Comparison of ENCODE assay signal across 19 mouse cellular contexts in genomic region chr19:47653173-47653572, GRCm38 (mm10). TPM values are rescaled to one million over a fixed set of nuclear protein-coding genes. Genes with fewer than 3 reads are reported as not detected.
DNase-seq lines count a peak whose midpoint lies in the region; ATAC-seq and TF ChIP-seq lines count a peak whose summit lies in the region.
"Had no signal": no experiment of that assay in that cellular context is flagged by ENCODE, and none has a peak within 500 bp of the region (broad histone marks: within the 10 kb centered on the region; RNA-seq: fewer than 3 reads in every experiment).

No protein-coding gene starts in this region.

- no peak for ATAC-seq in forebrain, embryonic 11.5 days (replicated peaks; ENCODE audit: low FRiP score)
- ATAC-seq in forebrain, embryonic 16.5 days, result no peak
- ATAC-seq in kidney, postnatal 0 days (replicated peaks; ENCODE audit: low FRiP score, low read depth), result no peak
- ATAC-seq in kidney, embryonic 15.5 days (replicated peaks; ENCODE audit: low FRiP score), result no peak
- ATAC-seq: activated CD4-positive, CD25-positive, alpha-beta regulatory T cell, adult 4 months; forebrain, embryonic 14.5 days had no signal

- 87% methylated on average over 8 of the region's 8 CpGs for WGBS in forebrain, embryonic 11.5 days
- WGBS in forebrain, embryonic 16.5 days, result 91% methylated on average over 8 of the region's 8 CpGs
- WGBS in kidney, postnatal 0 days, result 79% methylated on average over 8 of the region's 8 CpGs
- 84% methylated on average over 8 of the region's 8 CpGs for WGBS in kidney, embryonic 15.5 days
- WGBS in limb, embryonic 10.5 days, result 91% methylated on average over 8 of the region's 8 CpGs

- no peaks in the 10 kb centered on the region for H3K27me3 ChIP-seq in forebrain, embryonic 11.5 days (ENCODE audit: control insufficient read depth, insufficient read depth, low read length)
- H3K27me3 ChIP-seq in forebrain, embryonic 16.5 days (replicated peaks; ENCODE audit: control insufficient read depth, insufficient read depth, low read length), result no peaks in the 10 kb centered on the region
- H3K27me3 ChIP-seq in kidney, postnatal 0 days (ENCODE audit: insufficient read depth, low read length), result no peaks in the 10 kb centered on the region
- 0 out of 2 replicates have a peak, but pooled peaks cover 3% of the 10 kb centered on the region for H3K27me3 ChIP-seq in kidney, embryonic 15.5 days
- H3K27me3 ChIP-seq in limb, embryonic 10.5 days (ENCODE audit: low read depth, poor library complexity, severe bottlenecking), result no peaks in the 10 kb centered on the region
- H3K27me3 ChIP-seq: hindbrain, embryonic 12.5 days; hindbrain, embryonic 15.5 days had no signal

- no peak for TF ChIP-seq CTCF in kidney, postnatal 0 days (IDR thresholded peaks at IDR 0.05; ENCODE audit: low read depth)

- H3K9me3 ChIP-seq in forebrain, embryonic 11.5 days (ENCODE audit: control insufficient read depth, low read length), result no peaks in the 10 kb centered on the region
- H3K9me3 ChIP-seq in forebrain, embryonic 16.5 days (ENCODE audit: control insufficient read depth, low read length), result no peaks in the 10 kb centered on the region
- no peaks in the 10 kb centered on the region for H3K9me3 ChIP-seq in kidney, postnatal 0 days (replicated peaks; ENCODE audit: low read length)
- H3K9me3 ChIP-seq in kidney, embryonic 15.5 days (replicated peaks), result no peaks in the 10 kb centered on the region
- no peaks in the 10 kb centered on the region for H3K9me3 ChIP-seq in limb, embryonic 10.5 days (replicated peaks)
- H3K9me3 ChIP-seq: forebrain, embryonic 10.5 days; hindbrain, embryonic 12.5 days; hindbrain, embryonic 15.5 days had no signal

- peak; percentile 35 for DNase-seq in forebrain, embryonic 11.5 days (ENCODE audit: low spot score)
- DNase-seq in kidney, postnatal 0 days (ENCODE audit: low spot score), result peak; percentile 12
- DNase-seq in testis, postnatal 10 days (ENCODE audit: low spot score), result peak; percentile 42
- no peak for DNase-seq in testis, postnatal 14 days (ENCODE audit: low spot score)
- DNase-seq in limb, embryonic 10.5 days (ENCODE audit: low spot score), result peak; percentile 22
- DNase-seq: adrenal gland, adult 8-10 months; adrenal gland, postnatal 25 days; cerebellum, adult 11-12 months; cerebellum, adult 9-10 months; cerebellum, postnatal 14 days; gastrocnemius, postnatal 25 days had no signal

- H3K36me3 ChIP-seq in forebrain, embryonic 11.5 days (ENCODE audit: control insufficient read depth, insufficient read depth, low read length), result no peaks in the 10 kb centered on the region
- no peaks in the 10 kb centered on the region for H3K36me3 ChIP-seq in forebrain, embryonic 16.5 days (ENCODE audit: control insufficient read depth, insufficient read depth)
- H3K36me3 ChIP-seq in kidney, postnatal 0 days (ENCODE audit: insufficient read depth, low read length), result no peaks in the 10 kb centered on the region
- H3K36me3 ChIP-seq in kidney, embryonic 15.5 days, result 0 out of 2 replicates have a peak, but pooled peaks cover 6% of the 10 kb centered on the region
- H3K36me3 ChIP-seq in limb, embryonic 10.5 days, result peaks cover 7% of the 10 kb centered on the region; the same call in 1 of the 2 replicates
- H3K36me3 ChIP-seq: hindbrain, embryonic 12.5 days; hindbrain, embryonic 15.5 days had no signal

- H3K4me1 ChIP-seq in forebrain, embryonic 11.5 days (replicated peaks; ENCODE audit: control insufficient read depth, insufficient read depth, low read length), result no peaks in the 10 kb centered on the region
- H3K4me1 ChIP-seq in forebrain, embryonic 16.5 days (replicated peaks; ENCODE audit: control insufficient read depth, insufficient read depth, low read length), result no peaks in the 10 kb centered on the region
- H3K4me1 ChIP-seq in kidney, postnatal 0 days (replicated peaks; ENCODE audit: insufficient read depth, low read length), result 0 out of 2 replicates have a peak, but pooled peaks cover 2% of the 10 kb centered on the region
- peaks cover 4% of the 10 kb centered on the region; the same call in 1 of the 2 replicates for H3K4me1 ChIP-seq in kidney, embryonic 15.5 days
- H3K4me1 ChIP-seq in limb, embryonic 10.5 days, result peaks cover 12% of the 10 kb centered on the region
- H3K4me1 ChIP-seq: hindbrain, embryonic 15.5 days had no signal

- no peak overlapping the region for H3K4me2 ChIP-seq in forebrain, embryonic 11.5 days (ENCODE audit: low read depth, low read length, severe bottlenecking)
- H3K4me2 ChIP-seq in forebrain, embryonic 16.5 days (ENCODE audit: low read length), result no peak overlapping the region
- H3K4me2 ChIP-seq in kidney, postnatal 0 days (ENCODE audit: low read length), result no peak overlapping the region
- no peak overlapping the region for H3K4me2 ChIP-seq in kidney, embryonic 15.5 days
- H3K4me2 ChIP-seq: heart, embryonic 11.5 days; hindbrain, embryonic 12.5 days; hindbrain, embryonic 15.5 days had no signal

- no peak overlapping the region for H3K9ac ChIP-seq in forebrain, embryonic 11.5 days (ENCODE audit: low read length)
- no peak overlapping the region for H3K9ac ChIP-seq in forebrain, embryonic 16.5 days (replicated peaks; ENCODE audit: low read depth, low read length)
- no peak overlapping the region for H3K9ac ChIP-seq in kidney, postnatal 0 days (ENCODE audit: low read depth, low read length)
- no peak overlapping the region for H3K9ac ChIP-seq in kidney, embryonic 15.5 days
- H3K9ac ChIP-seq: hindbrain, embryonic 12.5 days; hindbrain, embryonic 15.5 days had no signal

- H3K27ac ChIP-seq in forebrain, embryonic 11.5 days (ENCODE audit: low read depth, low read length), result no peak overlapping the region
- H3K27ac ChIP-seq in forebrain, embryonic 16.5 days (ENCODE audit: low read length), result no peak overlapping the region
- H3K27ac ChIP-seq in kidney, postnatal 0 days, result no peak overlapping the region
- no peak overlapping the region for H3K27ac ChIP-seq in kidney, embryonic 15.5 days
- H3K27ac ChIP-seq in limb, embryonic 10.5 days, result no peak overlapping the region
- H3K27ac ChIP-seq: forebrain, embryonic 10.5 days; hindbrain, embryonic 12.5 days; hindbrain, embryonic 15.5 days had no signal

- H3K4me3 ChIP-seq in forebrain, embryonic 11.5 days (ENCODE audit: low read depth, low read length), result no peak overlapping the region
- no peak overlapping the region for H3K4me3 ChIP-seq in forebrain, embryonic 16.5 days (replicated peaks; ENCODE audit: low read length)
- H3K4me3 ChIP-seq in kidney, postnatal 0 days (replicated peaks; ENCODE audit: low read depth, low read length), result no peak overlapping the region
- H3K4me3 ChIP-seq in kidney, embryonic 15.5 days (replicated peaks), result no peak overlapping the region
- no peak overlapping the region for H3K4me3 ChIP-seq in limb, embryonic 10.5 days
- H3K4me3 ChIP-seq: forebrain, embryonic 10.5 days; hindbrain, embryonic 12.5 days; hindbrain, embryonic 15.5 days had no signal

RNA-seq across cellular contexts. Expression of gene Col17a1, which starts 38.7 kb away (rescaled TPM):
- polyA plus RNA-seq in forebrain, embryonic 11.5 days (2014; fragmentation: Nextera tagmentation; extraction: Ambion mirVana), result 0.61 and 1.1 TPM in 2 replicates
- 0.04 and 0.11 TPM in 2 replicates for polyA plus RNA-seq in forebrain, embryonic 16.5 days (2015; fragmentation: Nextera tagmentation; extraction: Ambion mirVana)
- 0.34 and 0.43 TPM in 2 replicates for polyA plus RNA-seq in kidney, postnatal 0 days (2015; fragmentation: Nextera tagmentation; extraction: Ambion mirVana)
- polyA plus RNA-seq in kidney, embryonic 15.5 days (2015; fragmentation: Nextera tagmentation; extraction: Ambion mirVana), result 0.49 and 0.84 TPM in 2 replicates
- polyA plus RNA-seq in limb, embryonic 10.5 days (2016; fragmentation: Nextera tagmentation; extraction: Ambion mirVana), result 0.83 and 1.8 TPM in 2 replicates
- polyA plus RNA-seq: activated CD4-positive, CD25-positive, alpha-beta regulatory T cell, adult 4 months had no signal
